Mouse (Mus musculus): ENCODE measurements around the gene Bmpr1a. TPM values are rescaled to one million over a fixed set of nuclear protein-coding genes. Genes with fewer than 3 reads are reported as not detected.

The Bmpr1a gene
- polyA plus RNA-seq, 1 experiment from 2014 or later = 23.4 TPM

DNA sequence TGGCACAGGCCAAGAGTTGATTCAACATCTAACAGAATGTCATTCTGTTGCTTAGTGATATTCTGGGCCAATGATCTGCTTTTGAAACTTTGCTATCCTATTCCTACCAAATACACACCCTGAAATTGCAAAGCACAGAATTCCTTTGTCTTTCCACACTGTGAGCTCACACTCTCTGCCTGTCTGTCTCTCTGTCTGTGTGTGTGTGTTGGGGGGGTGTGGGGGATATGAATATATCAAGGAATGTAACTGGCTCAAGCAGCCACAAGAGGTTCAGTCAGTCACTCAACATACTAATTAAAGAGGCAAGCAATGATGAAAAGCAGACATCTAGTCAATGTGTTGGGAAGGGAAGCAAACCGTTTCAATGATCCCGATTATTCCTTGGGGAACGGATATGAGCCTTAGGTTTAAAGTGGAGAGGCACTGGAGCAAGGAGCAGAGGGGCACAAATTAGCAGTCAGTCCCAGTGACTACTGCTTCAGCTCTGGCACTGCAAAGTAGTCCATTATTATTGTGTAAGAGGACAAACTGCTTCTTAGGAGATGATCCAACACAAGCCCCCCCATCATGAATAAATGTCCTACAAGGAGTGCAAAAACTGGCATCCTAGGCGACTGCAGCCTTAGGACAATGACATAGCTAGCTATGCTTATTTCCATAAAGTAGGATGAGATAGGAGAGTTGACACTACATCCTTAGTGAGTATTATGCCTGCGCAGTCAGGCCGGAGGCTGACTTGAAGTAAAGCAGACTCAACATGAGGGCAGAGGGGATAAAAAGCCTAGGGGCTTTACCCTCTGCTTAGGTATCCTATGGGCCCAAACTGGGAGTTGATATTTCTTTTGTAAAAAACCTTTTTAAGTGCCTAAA is 19.4 kb downstream of the Bmpr1a start:
- Histone ChIP-seq H3K9me3 (no peaks in the 10 kb centered on the region), H3K4me1 (peaks cover 24% of the 10 kb centered on the region), H3K4me3 (no peak overlapping the region), H3K4me2 (replicated peaks) (no peak overlapping the region), H3K27ac (replicated peaks) (peak overlapping the region; percentile 44), H3K27me3 (no peaks in the 10 kb centered on the region), H3K9ac (replicated peaks) (no peak overlapping the region), H3K36me3 (no peaks in the 10 kb centered on the region)
- peak; percentile 57 for ATAC-seq (replicated peaks)
- 44% methylated on average over 6 of the region's 6 CpGs for WGBS

DNA sequence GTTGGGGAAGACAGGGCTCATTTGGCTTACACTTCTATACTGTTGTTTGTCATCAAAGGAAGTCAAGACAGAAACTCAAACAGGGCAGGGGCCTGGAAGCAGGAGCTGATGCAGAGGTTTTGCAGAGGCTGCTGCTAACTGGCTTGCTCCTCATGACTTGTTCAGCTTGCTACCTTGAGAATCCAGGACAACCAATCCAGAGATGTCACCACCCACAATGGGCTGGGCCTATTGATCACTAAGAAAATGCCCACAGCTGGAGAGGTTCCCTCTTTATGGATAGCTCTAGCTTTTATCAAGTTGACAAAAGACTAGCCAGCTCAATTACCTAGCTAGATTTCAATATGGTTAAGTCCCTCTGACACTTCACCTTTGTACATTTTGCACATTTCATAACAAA is 31.6 kb downstream of the Bmpr1a start:
- H3K27me3 ChIP-seq = no peaks in the 10 kb centered on the region
- no peak overlapping the region for H3K4me3 ChIP-seq
- no peak for ATAC-seq (replicated peaks)
- peaks cover 7% of the 10 kb centered on the region for H3K4me1 ChIP-seq
- H3K36me3 ChIP-seq = no peaks in the 10 kb centered on the region
- no peaks in the 10 kb centered on the region for H3K9me3 ChIP-seq
- H3K4me2 ChIP-seq (replicated peaks) = no peak overlapping the region
- no peak overlapping the region for H3K27ac ChIP-seq (replicated peaks)
- no peak overlapping the region for H3K9ac ChIP-seq (replicated peaks)

DNA sequence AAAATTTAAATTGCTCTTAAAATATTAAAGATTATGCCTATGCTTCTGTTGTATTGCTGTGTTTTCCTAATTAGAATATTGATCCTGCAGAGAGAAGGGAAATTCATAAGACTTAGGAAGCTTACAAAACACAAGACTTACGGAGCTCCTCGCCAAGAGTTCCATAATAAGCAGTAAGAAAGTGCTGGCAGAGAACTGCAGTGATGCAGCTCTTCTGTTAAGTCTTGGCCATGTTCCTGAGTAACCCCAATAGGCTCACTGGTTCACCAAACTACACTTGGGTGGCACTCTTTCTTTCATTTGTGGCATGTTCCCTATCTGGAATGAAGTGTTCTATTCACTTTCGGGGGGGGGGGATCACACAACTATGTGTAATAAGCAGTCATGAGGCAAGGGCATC is 36.9 kb downstream of the Bmpr1a start:
- Histone ChIP-seq H3K27me3 (no peaks in the 10 kb centered on the region), H3K4me2 (replicated peaks) (no peak overlapping the region), H3K36me3 (no peaks in the 10 kb centered on the region), H3K27ac (replicated peaks) (no peak overlapping the region), H3K4me1 (peaks cover 13% of the 10 kb centered on the region; the same call in 1 of the 2 replicates), H3K9me3 (no peaks in the 10 kb centered on the region), H3K9ac (replicated peaks) (no peak overlapping the region), H3K4me3 (no peak overlapping the region)
- 0 out of 2 replicates have a peak, but pooled peaks have one; percentile 57 for ATAC-seq (replicated peaks)
- 29% methylated on average over 3 of the region's 3 CpGs for WGBS

DNA sequence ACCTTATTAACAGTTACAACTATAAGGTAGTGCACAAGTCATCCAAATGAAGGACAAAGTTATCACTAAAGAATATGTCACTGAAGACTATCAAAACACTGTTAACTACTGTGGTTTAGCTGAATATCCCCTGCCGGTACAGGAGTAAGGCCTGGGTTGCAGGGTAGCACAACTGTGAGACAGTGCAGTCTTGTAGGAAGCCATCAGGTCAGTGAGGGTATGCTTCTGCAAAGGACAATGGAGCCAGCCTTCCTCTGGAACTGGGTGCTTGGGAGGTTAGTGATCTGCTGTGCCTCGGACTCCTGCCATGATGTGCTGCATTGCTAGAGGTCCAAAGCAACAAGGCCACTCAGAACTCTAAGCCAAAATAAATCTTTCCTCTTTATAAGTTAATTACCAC is 43.8 kb downstream of the Bmpr1a start:
- Histone ChIP-seq H3K4me1 (peaks cover 6% of the 10 kb centered on the region), H3K4me2 (replicated peaks) (no peak overlapping the region), H3K36me3 (peaks cover 3% of the 10 kb centered on the region; the same call in 1 of the 2 replicates), H3K27ac (replicated peaks) (no peak overlapping the region), H3K9ac (replicated peaks) (no peak overlapping the region), H3K9me3 (no peaks in the 10 kb centered on the region), H3K4me3 (no peak overlapping the region), H3K27me3 (no peaks in the 10 kb centered on the region)
- 96% methylated on average over 2 of the region's 2 CpGs for WGBS
- no peak for ATAC-seq (replicated peaks)

DNA sequence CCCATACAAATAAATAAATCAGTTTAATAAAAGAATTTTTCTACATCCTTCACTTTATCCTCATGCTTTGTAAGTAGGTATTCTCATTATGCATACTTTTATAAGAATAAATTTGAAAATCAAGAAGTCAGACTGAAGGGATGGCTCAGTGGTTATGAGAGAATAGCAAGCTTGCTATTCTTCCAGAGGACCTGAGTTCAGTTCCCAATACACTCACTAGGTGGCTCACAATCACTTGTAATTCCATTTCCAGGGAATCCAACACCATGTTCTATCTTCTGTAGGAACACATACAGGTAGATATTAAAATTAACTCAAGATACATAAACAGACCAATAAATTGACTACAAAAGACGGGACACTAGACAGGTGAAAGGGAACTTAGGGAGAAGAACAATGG is 44.3 kb downstream of the Bmpr1a start:
- no peak overlapping the region for H3K4me3 ChIP-seq
- no peaks in the 10 kb centered on the region for H3K27me3 ChIP-seq
- whole genome bisulfite sequencing = 85% methylated on average over 1 of the region's 1 CpGs
- H3K36me3 ChIP-seq = peaks cover 3% of the 10 kb centered on the region; the same call in 1 of the 2 replicates
- H3K4me1 ChIP-seq = peaks cover 11% of the 10 kb centered on the region
- H3K4me2 ChIP-seq (replicated peaks) = no peak overlapping the region
- ATAC-seq (replicated peaks) = peak; percentile 74; the same call in 1 of the 2 replicates
- H3K9ac ChIP-seq (replicated peaks) = no peak overlapping the region
- no peaks in the 10 kb centered on the region for H3K9me3 ChIP-seq
- no peak overlapping the region for H3K27ac ChIP-seq (replicated peaks)

DNA sequence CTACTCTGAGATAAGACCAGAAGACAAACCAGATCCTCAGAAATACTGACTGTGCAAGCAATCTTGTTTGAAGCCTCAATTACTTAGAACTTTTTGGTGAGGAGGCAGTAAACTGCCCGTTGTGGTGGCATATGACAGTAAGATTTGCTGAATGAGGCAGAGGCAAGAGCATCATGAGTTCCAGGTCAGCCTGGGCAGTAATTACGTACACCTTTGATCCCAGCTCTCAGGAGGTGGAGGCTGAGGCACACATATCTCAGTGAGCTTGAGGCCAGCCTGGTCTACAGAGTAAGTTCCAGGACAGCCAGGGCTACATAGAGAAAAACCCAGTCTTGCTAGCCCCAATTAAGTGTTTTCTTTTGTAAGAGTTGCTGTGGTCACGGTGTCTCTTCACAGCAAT is 48.9 kb downstream of the Bmpr1a start:
- H3K9ac ChIP-seq (replicated peaks) = peak overlapping the region; percentile 9; the same call in 1 of the 2 replicates
- peaks cover 3% of the 10 kb centered on the region; the same call in 1 of the 2 replicates for H3K36me3 ChIP-seq
- 42% methylated on average over 3 of the region's 3 CpGs for WGBS
- H3K27ac ChIP-seq (replicated peaks) = peak overlapping the region; percentile 80
- H3K9me3 ChIP-seq = no peaks in the 10 kb centered on the region
- no peaks in the 10 kb centered on the region for H3K27me3 ChIP-seq
- no peak for ATAC-seq (replicated peaks)
- peaks cover 16% of the 10 kb centered on the region for H3K4me1 ChIP-seq
- no peak overlapping the region for H3K4me2 ChIP-seq (replicated peaks)
- no peak overlapping the region for H3K4me3 ChIP-seq

DNA sequence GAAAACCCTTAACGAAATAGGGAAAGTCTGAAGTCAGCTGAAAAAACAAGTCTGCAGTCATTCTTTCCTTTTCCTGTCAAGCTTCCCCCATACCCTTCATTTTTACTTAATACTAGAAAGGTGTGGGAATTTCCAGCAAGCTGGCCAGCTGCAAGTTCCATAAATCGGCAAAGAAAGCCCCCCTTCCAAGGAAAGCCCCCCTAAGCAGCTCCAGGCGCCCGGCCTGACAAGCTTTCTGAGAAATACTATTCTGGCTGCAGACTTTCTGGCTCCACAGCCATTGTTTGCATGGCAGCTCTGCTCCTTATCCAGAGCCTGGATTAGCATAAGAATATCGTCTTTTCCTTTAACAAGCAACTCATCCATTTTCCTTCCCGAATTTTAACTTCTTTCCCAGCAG is 49.5 kb downstream of the Bmpr1a start:
- WGBS = 4% methylated on average over 6 of the region's 6 CpGs
- H3K4me2 ChIP-seq (replicated peaks) = peak overlapping the region; percentile 17
- H3K27me3 ChIP-seq = no peaks in the 10 kb centered on the region
- peak overlapping the region; percentile 80 for H3K27ac ChIP-seq (replicated peaks)
- H3K4me1 ChIP-seq = peaks cover 16% of the 10 kb centered on the region
- no peak overlapping the region for H3K4me3 ChIP-seq
- H3K9me3 ChIP-seq = no peaks in the 10 kb centered on the region
- H3K9ac ChIP-seq (replicated peaks) = peak overlapping the region; percentile 9; the same call in 1 of the 2 replicates
- peaks cover 3% of the 10 kb centered on the region; the same call in 1 of the 2 replicates for H3K36me3 ChIP-seq
- peak; percentile 58; the same call in 1 of the 2 replicates for ATAC-seq (replicated peaks)

DNA sequence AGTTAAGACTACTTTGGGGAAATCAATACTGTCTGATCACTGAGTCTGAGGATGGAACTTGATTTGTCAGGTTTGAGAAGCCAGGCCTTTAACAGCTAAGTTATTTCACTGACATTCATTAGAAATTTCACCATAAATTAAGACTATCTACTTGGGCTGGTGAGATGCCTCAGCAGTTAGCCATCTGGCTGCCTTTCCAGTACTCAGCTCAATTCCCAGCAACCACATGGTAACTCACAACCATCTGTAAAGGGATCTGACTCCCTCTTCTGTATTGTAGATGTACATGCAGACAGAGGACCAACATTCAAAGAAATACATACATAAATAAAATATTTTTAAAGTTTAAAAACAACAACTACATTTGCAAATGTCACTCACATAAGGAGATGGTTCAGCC is 51.3 kb downstream of the Bmpr1a start:
- H3K4me1 ChIP-seq = peaks cover 16% of the 10 kb centered on the region
- peaks cover 5% of the 10 kb centered on the region; the same call in 1 of the 2 replicates for H3K36me3 ChIP-seq
- H3K4me2 ChIP-seq (replicated peaks) = no peak overlapping the region
- ATAC-seq (replicated peaks) = peak; percentile 51; the same call in 1 of the 2 replicates
- H3K27me3 ChIP-seq = no peaks in the 10 kb centered on the region
- no peak overlapping the region for H3K9ac ChIP-seq (replicated peaks)
- no peak overlapping the region for H3K4me3 ChIP-seq
- no peaks in the 10 kb centered on the region for H3K9me3 ChIP-seq
- no peak overlapping the region for H3K27ac ChIP-seq (replicated peaks)

DNA sequence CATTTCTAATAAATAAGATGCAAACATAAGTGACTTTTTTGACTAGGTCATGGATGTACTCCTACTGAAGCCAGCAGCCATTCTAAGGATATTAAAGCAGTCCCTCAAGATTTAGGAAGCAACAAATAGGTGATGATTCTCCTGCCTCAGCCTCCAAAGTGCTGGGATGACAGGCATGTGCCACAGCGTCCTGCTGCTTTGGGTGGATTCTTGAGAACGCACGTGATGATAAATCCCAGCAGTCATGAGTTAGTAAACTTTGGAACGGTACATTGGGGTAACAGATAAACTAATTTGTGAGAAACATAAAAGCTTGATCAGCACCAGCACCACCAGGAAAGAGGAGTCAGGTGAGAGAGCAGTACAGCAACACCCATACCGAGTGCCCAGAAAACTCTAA is 52.7 kb downstream of the Bmpr1a start:
- Histone ChIP-seq H3K4me2 (replicated peaks) (no peak overlapping the region), H3K4me1 (peaks cover 16% of the 10 kb centered on the region), H3K27ac (replicated peaks) (no peak overlapping the region), H3K9me3 (no peaks in the 10 kb centered on the region), H3K36me3 (peaks cover 10% of the 10 kb centered on the region; the same call in 1 of the 2 replicates), H3K27me3 (no peaks in the 10 kb centered on the region), H3K4me3 (no peak overlapping the region), H3K9ac (replicated peaks) (no peak overlapping the region)
- ATAC-seq (replicated peaks) = no peak
- WGBS = 96% methylated on average over 5 of the region's 5 CpGs

DNA sequence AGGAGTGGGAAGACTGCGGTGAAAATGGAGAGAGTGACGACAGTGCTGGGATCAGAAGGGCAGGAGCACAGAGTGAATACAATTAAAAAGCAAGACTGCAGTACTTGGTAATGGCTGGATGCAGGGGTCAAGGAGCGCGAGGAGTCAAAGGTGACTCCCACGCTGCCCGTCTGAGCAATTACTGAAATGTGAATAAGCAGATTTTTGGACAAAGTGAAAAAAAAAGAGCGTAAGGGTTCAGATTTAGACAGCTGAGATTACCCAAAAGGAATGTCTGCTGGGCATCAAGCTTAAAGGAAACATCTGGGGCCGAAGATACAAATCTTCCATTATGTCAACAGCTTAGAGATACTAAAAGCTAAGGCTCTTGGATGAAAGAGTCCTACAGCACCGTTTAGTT is 53.3 kb downstream of the Bmpr1a start:
- Histone ChIP-seq H3K9ac (replicated peaks) (no peak overlapping the region), H3K36me3 (peaks cover 10% of the 10 kb centered on the region; the same call in 1 of the 2 replicates), H3K27ac (replicated peaks) (no peak overlapping the region), H3K27me3 (no peaks in the 10 kb centered on the region), H3K4me3 (no peak overlapping the region), H3K9me3 (no peaks in the 10 kb centered on the region), H3K4me1 (peaks cover 16% of the 10 kb centered on the region), H3K4me2 (replicated peaks) (no peak overlapping the region)
- 84% methylated on average over 9 of the region's 9 CpGs for WGBS
- no peak for ATAC-seq (replicated peaks)

DNA sequence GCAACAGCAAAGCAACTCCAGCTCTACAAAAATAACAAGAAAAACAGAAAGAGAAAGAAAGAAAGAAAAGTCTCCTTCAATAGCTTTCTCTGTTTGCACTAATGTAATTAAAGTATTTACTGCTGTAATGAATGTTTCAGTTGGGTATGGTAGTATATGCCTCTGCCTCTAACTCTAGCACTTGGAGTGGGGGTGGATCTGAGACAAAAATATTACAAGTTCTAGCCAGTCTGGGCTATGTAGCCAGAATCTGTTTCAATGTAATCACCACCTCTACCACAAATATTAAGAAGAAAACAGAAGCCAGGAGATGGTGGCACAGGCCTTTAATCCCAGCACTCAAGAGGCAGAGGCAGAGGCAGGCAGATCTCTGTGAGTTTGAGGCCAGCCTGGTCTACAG is 54.7 kb downstream of the Bmpr1a start:
- Histone ChIP-seq H3K4me3 (no peak overlapping the region), H3K36me3 (peaks cover 13% of the 10 kb centered on the region), H3K9me3 (no peaks in the 10 kb centered on the region), H3K4me1 (peaks cover 3% of the 10 kb centered on the region), H3K27me3 (no peaks in the 10 kb centered on the region), H3K27ac (replicated peaks) (no peak overlapping the region), H3K4me2 (replicated peaks) (no peak overlapping the region), H3K9ac (replicated peaks) (no peak overlapping the region)
- no peak for ATAC-seq (replicated peaks)

DNA sequence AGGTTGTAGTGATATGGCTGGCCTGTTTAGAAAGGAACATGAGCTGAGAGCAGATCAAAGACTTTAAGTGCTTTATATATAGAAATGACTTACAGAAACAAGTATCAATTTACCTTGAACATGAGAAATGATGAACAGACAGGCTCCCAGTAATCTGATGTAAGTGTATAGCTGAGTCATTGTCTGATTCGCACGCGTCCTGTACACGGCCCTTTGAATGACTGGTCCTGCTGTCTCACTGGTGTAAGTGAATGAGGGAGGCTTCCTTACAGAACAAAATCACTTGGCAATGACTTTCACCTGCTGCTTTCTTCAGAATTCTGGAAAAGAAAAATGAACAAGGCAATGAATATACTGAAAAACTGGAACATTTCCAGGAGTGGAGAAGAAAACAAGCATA is 55.5 kb downstream of the Bmpr1a start:
- H3K9me3 ChIP-seq = no peaks in the 10 kb centered on the region
- no peaks in the 10 kb centered on the region for H3K27me3 ChIP-seq
- H3K9ac ChIP-seq (replicated peaks) = no peak overlapping the region
- no peaks in the 10 kb centered on the region for H3K4me1 ChIP-seq
- peaks cover 20% of the 10 kb centered on the region for H3K36me3 ChIP-seq
- no peak overlapping the region for H3K4me2 ChIP-seq (replicated peaks)
- no peak overlapping the region for H3K27ac ChIP-seq (replicated peaks)
- no peak for ATAC-seq (replicated peaks)
- WGBS = 74% methylated on average over 4 of the region's 4 CpGs
- H3K4me3 ChIP-seq = no peak overlapping the region

All from forebrain, embryonic 15.5 days (tissue).